Mouse (Mus musculus) c-Kit-positive CD71-positive TER-119-positive erythroid progenitor cells, embryonic 14.5 days (primary cell): ENCODE measurements around the gene Mrps26.
"Not testable (repeated sequence)": the region's sequence is repeated elsewhere in the genome, so short reads cannot be mapped to it uniquely, and the experiment has no call there.

Experiments
- DNase-seq: peaks from one replicate; pipeline ENCODE4 v3.0.0-alpha.2; 2013; ENCODE audit warnings: low spot score

Gene Mrps26

GRCm38 (mm10) chr2:130563212-130564055 lies at the start of gene Mrps26:
Mrps26 (plus strand) TSS chr2:130563742.
- peak; percentile 83 for DNase-seq

- no peak for DNase-seq
These were observed 49.6 kb upstream of the Mrps26 start for GRCm38 (mm10) chr2:130513907-130514306.

DNA sequence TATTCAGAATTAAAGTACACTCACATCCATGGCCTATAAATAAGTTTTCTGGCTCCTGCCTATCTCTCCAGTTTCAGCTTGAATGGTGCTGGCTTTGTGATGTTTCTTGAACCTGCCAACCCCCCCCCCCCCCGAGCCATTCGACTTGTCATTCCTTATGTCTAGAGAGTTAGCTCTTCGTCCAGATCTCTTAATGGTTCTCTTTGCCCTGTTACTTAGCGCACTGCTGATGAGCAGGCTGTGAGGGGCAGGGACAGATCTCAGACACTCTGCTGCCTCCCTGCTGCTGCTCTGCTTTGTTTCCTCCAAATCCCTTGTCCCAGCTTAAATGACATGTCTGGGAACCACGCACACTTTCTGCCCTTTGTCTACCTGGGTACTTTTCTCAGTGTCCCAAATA lies 47.8 kb upstream of the Mrps26 start:
- no peak for DNase-seq

- no peak for DNase-seq
These were observed 41.6 kb upstream of the Mrps26 start for GRCm38 (mm10) chr2:130521927-130522326.

DNA sequence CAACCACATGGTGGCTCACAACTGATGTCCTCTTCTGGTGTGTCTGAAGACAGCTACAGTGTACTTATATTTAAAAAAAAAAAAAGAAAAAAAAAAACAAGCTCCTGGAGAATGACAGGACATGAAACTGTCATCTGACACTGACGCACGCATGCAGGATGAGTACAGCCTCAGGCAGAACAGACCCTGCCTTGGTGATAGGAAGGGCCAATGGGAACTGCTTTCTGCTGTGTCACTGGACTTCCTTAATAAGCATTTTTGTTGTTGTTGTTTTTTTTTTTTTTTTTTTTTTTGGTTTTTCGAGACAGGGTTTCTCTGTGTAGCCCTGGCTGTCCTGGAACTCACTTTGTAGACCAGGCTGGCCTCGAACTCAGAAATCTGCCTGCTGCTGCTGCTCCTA lies 38.1 kb upstream of the Mrps26 start:
- not testable (repeated sequence) for DNase-seq

GRCm38 (mm10) chr2:130528457-130528856 lies 35.1 kb upstream of the Mrps26 start:
- no peak for DNase-seq

DNA sequence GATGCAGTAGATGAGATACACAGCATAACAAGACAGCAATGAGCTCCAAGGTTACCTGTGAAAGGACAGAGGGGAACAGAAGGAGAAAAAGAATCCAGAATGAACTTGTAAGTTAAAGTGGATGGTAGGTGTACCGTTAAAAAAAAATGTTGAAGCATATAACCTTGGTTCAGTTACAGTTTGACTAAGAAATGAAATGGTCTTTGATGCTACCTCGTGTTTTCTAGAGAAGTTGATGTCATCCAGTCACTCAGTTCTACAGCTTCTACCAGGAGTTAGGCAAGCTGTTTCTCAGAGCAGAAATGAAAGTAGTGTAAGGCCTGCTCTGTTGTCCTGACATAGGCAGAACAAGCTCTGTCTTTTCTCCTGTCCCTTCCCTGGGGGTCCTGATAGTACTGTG lies 34.3 kb upstream of the Mrps26 start:
- no peak for DNase-seq

DNA sequence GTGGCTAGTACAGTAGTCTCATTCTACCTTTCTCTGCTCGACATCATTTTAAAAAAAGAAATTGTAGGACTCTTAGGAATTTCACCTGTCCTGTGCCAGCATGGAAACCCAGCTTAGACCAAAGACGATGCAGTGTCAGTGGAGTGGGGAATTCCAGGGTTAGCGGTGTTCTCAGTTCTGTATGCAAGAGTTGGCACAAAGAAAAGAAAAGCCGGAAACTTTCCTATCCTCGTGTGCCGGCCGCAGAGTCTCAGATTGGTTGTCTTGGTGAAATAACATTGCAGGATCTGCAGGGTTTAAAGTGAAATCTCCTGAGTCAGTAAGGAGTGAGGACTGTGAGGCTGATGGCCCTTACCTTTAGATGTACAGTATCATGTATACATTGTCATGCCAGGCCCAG lies 33.6 kb upstream of the Mrps26 start:
- DNase-seq, result no peak

DNA sequence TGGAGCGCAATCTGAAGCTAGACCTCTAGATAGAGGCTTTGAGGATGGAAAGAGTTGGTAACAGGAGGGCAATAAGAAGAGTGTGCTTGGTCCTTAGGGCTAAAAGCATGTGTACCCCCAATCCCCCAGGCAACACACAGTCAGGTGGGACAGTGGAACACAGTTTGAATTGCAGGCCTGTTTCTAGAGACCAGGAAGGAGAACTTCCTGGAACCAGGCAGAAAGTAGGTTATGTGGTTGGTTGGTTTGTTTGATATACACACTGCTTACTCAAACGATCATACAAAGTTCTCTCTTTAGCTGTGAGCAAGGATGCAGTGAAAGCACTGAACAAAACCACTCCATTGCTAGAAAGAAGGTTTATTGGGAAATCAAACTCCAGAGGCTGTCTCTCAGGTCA lies 31.3 kb upstream of the Mrps26 start:
- DNase-seq, result no peak

GRCm38 (mm10) chr2:130535017-130535416 lies 28.5 kb upstream of the Mrps26 start:
- DNase-seq, result no peak

- no peak for DNase-seq
These were observed 26.7 kb upstream of the Mrps26 start for GRCm38 (mm10) chr2:130536890-130537289.

- no peak for DNase-seq
These were observed 24.5 kb upstream of the Mrps26 start for GRCm38 (mm10) chr2:130538876-130539546.

- DNase-seq, result no peak
These were observed 23.3 kb upstream of the Mrps26 start for GRCm38 (mm10) chr2:130540266-130540665.

GRCm38 (mm10) chr2:130546957-130547356 lies 16.6 kb upstream of the Mrps26 start:
- DNase-seq, result peak; percentile 30

GRCm38 (mm10) chr2:130554841-130555240 lies 8.7 kb upstream of the Mrps26 start:
- DNase-seq, result no peak

DNA sequence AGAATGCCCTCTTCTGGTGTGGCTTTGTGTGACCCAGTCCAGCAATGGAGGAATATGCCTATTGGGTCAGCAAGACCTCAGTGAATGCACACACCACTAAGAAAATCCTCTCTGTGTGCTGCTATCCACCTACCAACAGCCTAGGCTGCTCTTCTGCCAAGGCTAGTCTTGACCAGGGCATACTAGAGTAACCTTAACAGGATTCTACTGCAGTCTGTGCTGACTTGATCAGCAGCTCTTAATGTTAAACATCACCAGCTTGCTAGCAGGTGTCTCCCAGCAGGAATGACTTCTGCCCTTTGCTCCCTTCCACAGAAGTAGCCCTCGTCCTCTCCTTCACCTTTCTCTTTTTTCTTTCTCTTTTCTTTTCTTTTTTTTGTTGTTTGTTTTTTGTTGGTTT lies 7.2 kb upstream of the Mrps26 start:
- DNase-seq, result no peak

DNA sequence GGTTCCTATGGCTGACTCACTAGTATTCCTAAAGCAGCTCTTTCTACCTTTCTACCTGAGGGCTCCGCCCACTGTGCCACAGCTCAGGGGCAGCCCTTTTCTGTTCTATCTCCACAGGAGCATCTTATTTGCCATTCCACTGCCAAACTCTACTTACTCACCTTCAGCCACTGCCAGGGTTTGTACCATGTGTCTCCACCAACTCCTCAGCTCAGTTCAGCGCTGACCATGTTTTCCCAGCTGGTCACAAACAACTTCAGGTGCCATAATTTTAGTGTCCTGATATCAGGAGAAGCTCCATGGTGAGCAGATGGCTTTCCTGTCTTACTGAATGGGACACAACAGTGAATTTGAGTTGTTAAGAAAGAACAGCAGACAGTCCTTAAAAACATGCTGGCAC lies 6.1 kb upstream of the Mrps26 start:
- DNase-seq, result no peak

DNA sequence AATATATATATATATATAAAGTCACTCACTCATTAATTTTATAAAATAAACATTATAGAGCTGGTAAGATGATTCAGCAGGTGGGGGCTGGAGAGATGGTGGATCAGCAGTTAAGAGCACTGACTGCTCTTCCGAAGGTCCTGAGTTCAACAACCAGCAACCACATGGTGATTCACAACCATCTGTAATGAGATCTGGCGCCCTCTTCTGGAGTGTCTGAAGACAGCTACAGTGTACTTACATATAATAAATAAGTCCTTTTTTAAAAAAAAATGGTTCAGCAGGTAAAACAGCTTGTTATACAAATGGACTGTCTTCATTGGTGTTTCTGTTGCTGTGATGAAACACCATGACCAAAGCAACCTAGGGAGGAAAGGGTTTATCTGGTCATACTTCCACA lies 5.5 kb upstream of the Mrps26 start:
- no peak for DNase-seq

GRCm38 (mm10) chr2:130564063-130564462 lies 521 bp downstream of the Mrps26 start:
- DNase-seq, result no peak

DNA sequence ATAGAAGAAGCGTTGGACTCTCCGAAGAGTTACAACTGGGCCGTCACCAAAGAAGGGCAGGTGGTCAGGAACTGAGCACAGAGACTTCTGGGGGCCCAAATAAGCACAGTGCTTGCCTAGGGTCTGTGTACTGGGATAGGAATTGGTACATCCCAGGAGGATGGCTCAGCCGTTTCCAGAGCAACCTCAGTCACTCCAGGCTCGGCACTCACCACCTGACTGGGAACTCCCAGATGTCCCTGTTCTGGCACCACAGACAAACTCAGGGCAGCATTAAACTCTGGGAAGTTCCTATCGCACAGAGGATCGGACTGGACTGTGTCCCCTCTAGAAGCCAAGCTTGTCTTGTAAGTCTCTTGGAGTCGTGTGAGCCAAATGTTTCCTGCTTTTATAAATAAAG lies 1.4 kb downstream of the Mrps26 start:
- no peak for DNase-seq

GRCm38 (mm10) chr2:130568921-130569320 lies 5.4 kb downstream of the Mrps26 start:
- no peak for DNase-seq

DNA sequence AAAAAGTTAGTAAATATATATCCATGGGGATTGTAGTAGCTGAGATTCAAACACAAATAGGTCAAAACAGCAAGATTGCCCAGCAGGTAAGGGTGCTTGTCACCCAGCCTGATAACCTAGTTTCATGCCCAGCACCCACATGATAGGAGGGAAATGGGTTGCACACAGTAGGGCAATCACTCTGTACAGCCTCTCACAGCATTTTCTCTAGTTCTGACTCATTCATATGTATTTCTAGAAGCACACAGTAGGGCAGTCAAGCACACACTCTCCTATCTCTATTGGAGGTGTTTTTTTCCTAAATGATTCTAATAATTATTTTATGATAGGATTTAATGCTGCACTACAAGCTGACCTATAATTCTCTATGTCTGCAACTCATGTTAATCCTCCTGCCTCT lies 6.4 kb downstream of the Mrps26 start:
- DNase-seq, result no peak

- DNase-seq, result no peak
These were observed 11.4 kb downstream of the Mrps26 start for GRCm38 (mm10) chr2:130574960-130575359.

- DNase-seq, result no peak
These were observed 12.3 kb downstream of the Mrps26 start, which contains the start of gene Oxt for GRCm38 (mm10) chr2:130575873-130576272. Oxt (plus strand) TSS chr2:130576173.
